Mouse (Mus musculus): ENCODE data around the gene Tnfrsf9.

- TF ChIP-seq TAL1 (IDR thresholded peaks at IDR 0.05; ENCODE audit: low read length) (no peak), GATA1 (IDR thresholded peaks at IDR 0.05; ENCODE audit: low read length) (no peak)
Measured at GRCm38 (mm10) chr4:150872139-150872651, 42.2 kb upstream of the Tnfrsf9 start.
